Mouse (Mus musculus) liver, postnatal 0 days (tissue): ENCODE measurements around the gene Vwa3b.

Experiments
- CTCF ChIP-seq: sonication (generic); IDR thresholded peaks from 2 replicates; pipeline ENCODE4 v1.5.1; 2016; ENCODE audit warnings: antibody characterized with exemption, low read depth
- EP300 ChIP-seq: IDR thresholded peaks from 2 replicates; pipeline ENCODE4 v1.6.1; 2016; ENCODE audit warnings: antibody characterized with exemption, low read depth, mild to moderate bottlenecking

DNA sequence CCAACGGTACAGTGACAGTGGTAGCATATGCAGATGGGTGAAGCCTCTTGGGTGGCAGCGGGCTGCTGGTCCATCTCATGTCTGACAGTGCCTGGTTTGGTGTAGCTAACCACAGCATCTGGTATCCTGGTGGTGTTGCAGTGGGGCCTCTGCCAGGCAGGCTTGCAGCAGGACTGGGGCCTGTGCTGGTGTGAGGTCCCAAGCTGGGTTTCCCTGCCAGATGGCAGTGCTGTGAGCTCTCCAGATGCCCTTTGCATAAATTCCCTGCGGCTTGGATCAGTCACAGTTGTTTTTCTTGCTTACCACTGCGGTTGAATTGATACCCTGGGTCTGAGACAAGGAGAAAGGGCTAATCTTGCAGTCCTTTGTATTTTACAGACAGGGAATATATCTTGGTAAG is 95.9 kb downstream of the Vwa3b start:
- TF ChIP-seq CTCF (no peak), EP300 (no peak)
